Mouse (Mus musculus) embryonic facial prominence, embryonic 12.5 days (tissue): ENCODE measurements around the gene Tspan17. TPM values are rescaled to one million over a fixed set of nuclear protein-coding genes. Genes with fewer than 3 reads are reported as not detected.

Experiments used
- ATAC-seq: fragments of 200-750 bp; cut with Nextera tagmentation; 2 replicates; pipeline ENCODE4 v1.8.0; 2017; ENCODE audit not compliant: insufficient number of reproducible peaks, insufficient read depth, low FRiP score, low TSS enrichment
- H3K27ac ChIP-seq: fragments of 300-500 bp; sonication (generic); 2 replicates; pipeline ENCODE4 v1.5.1; 2016; ENCODE audit warnings: mild to moderate bottlenecking
- H3K27me3 ChIP-seq: fragments of 300-500 bp; sonication (generic); 2 replicates; pipeline ENCODE4 v1.6.1; 2016; ENCODE audit warnings: mild to moderate bottlenecking, moderate library complexity
- H3K36me3 ChIP-seq: fragments of 300-500 bp; sonication (generic); 2 replicates; pipeline ENCODE4 v1.6.1; 2016; ENCODE audit warnings: mild to moderate bottlenecking
- H3K4me1 ChIP-seq: fragments of 300-500 bp; sonication (generic); 2 replicates; pipeline ENCODE4 v1.6.1; 2016
- H3K4me2 ChIP-seq: fragments of 300-500 bp; sonication (generic); replicated peaks from 2 replicates; pipeline ENCODE4 v1.6.1; 2016; ENCODE audit warnings: mild to moderate bottlenecking, moderate library complexity
- H3K4me3 ChIP-seq: fragments of 300-500 bp; sonication (generic); 2 replicates; pipeline ENCODE4 v1.5.1; 2016; ENCODE audit warnings: mild to moderate bottlenecking
- H3K9ac ChIP-seq: fragments of 300-500 bp; sonication (generic); 2 replicates; pipeline ENCODE4 v1.6.1; 2016; ENCODE audit warnings: mild to moderate bottlenecking, moderate library complexity
- H3K9me3 ChIP-seq: fragments of 300-500 bp; sonication (generic); 2 replicates; pipeline ENCODE4 v1.6.1; 2016; ENCODE audit warnings: mild to moderate bottlenecking, moderate library complexity
- WGBS: fragments of 180-500 bp; shearing (Covaris S2); methylation state at CpG from one replicate; pipeline ENCODE4 v1.1.7; 2016; 5-methylcytosine and 5-hydroxymethylcytosine counted together
- polyA plus RNA-seq: library from polyadenylated mRNA; unstranded; fragments of >200 nt; fragmentation: Nextera tagmentation; extraction: Ambion mirVana; gene quantifications from 2 replicates; pipeline ENCODE4 v1.2.1, GENCODE M21; 2016

Gene Tspan17
- polyA plus RNA-seq, 1 experiment from 2014 or later: 9.9 TPM

DNA sequence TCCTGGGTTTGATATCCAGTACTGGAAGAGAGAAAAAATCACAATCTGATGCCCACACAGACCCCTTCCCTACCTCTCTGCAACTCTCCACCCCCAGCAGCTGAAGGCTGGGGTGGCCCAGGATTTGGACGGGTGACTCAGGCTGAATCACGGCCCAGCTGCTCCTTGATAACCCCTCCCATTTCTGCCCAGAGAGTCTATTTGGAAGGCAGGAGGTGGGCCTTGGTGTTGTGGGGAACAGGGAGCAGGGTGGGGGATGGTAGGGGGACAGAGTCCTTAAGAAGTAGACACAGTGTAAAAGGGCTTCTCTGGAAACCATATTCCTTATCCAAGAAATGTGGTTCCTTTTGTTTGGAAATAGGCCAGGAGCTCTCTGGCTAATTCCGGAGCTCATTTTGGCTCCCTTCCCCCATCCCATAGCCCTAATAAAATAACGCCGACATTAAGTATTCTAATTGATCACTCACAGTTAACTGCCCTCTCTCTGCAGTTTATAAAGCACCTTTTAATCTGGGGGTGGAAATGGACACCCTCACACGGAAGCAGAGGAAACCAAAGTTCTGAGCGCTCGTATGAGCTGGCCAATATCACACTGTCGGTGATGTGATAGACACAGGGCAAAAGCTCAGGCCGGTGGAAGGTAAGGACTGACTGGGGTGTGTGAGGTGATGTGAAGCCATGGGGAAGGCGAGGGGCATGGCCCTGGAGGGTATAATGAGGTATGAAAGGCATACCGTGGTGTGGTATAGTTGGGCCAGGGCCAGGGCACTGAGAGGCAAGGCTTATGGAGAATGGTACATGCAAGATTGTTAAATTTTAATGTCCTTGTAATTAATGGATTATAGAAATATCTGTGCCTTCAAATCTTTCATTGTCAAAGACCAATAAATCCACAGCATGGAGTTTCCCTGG is 34.8 kb upstream of the Tspan17 start:
- Histone ChIP-seq H3K4me1 (peaks cover 17% of the 10 kb centered on the region), H3K4me3 (no peak overlapping the region), H3K36me3 (no peaks in the 10 kb centered on the region), H3K27me3 (peaks cover 54% of the 10 kb centered on the region), H3K9me3 (no peaks in the 10 kb centered on the region), H3K27ac (no peak overlapping the region), H3K4me2 (no peak overlapping the region), H3K9ac (no peak overlapping the region)
- 45% methylated on average over 12 of the region's 12 CpGs for WGBS
- ATAC-seq: no peak

DNA sequence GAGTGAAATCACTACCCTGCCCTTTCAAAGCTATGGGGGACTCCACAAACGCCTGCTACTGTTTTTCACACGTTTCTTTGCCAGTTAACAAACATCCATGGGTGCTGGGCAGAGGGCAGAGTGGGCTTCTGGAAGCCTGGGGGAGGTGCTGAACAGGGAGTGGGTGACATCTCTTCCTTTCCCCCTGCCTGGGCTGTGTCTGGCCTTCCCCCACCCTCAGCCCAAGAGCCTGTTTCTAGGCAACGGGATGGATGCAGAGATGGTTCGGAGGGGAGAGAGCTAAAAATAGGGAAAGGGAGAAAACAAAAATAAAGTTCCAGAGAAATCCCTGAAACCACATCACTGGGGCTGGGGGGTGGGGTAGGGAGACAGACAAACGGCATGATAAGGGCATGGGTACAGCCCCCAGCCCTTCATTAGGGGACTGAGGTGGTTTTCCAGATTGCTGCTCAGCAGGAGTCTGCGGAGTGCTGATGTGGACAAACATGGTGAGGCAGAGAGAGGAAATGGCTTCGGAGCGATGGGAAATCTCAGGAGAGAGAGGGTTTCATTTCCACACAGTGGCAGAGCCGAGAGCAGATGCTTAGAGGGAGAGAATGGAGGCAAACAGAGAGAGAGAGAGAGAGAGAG is 33.9 kb upstream of the Tspan17 start:
- Histone ChIP-seq H3K4me2 (no peak overlapping the region), H3K4me1 (peaks cover 20% of the 10 kb centered on the region; the same call in 1 of the 2 replicates), H3K36me3 (no peaks in the 10 kb centered on the region), H3K27ac (no peak overlapping the region), H3K27me3 (peaks cover 54% of the 10 kb centered on the region), H3K4me3 (no peak overlapping the region), H3K9ac (no peak overlapping the region), H3K9me3 (no peaks in the 10 kb centered on the region)
- WGBS: 19% methylated on average over 9 of the region's 9 CpGs
- no peak for ATAC-seq

DNA sequence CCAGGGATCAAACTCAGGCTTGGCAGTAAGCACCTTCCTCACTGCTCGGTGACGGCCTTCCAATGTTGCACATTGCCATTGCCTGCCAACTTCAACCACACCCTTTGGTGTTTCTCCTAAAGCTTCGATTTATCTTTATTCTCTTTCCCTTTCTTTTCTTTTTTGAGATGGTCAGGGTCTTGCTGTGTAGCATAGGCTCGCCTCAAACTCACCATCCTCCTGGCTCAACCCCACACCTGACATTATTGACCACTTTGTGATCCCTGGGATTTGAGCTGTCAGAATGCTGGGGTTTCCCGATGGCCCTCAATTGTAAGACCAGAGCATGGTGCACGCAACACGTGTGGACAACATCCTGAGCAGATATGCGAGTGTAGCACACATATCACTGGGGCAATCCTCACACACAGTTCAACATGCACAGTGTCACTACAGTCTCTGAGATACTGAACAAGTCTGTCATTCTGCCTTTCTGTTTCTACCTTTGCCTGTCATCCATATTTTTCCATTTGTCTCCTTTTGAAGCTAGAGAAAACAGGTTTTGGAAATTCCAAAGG is 32.9 kb upstream of the Tspan17 start:
- Histone ChIP-seq H3K4me1 (peaks cover 21% of the 10 kb centered on the region; the same call in 1 of the 2 replicates), H3K27ac (no peak overlapping the region), H3K9ac (no peak overlapping the region), H3K4me3 (no peak overlapping the region), H3K27me3 (peaks cover 51% of the 10 kb centered on the region), H3K4me2 (no peak overlapping the region), H3K9me3 (no peaks in the 10 kb centered on the region), H3K36me3 (no peaks in the 10 kb centered on the region)
- 88% methylated on average over 8 of the region's 8 CpGs for WGBS
- no peak for ATAC-seq

DNA sequence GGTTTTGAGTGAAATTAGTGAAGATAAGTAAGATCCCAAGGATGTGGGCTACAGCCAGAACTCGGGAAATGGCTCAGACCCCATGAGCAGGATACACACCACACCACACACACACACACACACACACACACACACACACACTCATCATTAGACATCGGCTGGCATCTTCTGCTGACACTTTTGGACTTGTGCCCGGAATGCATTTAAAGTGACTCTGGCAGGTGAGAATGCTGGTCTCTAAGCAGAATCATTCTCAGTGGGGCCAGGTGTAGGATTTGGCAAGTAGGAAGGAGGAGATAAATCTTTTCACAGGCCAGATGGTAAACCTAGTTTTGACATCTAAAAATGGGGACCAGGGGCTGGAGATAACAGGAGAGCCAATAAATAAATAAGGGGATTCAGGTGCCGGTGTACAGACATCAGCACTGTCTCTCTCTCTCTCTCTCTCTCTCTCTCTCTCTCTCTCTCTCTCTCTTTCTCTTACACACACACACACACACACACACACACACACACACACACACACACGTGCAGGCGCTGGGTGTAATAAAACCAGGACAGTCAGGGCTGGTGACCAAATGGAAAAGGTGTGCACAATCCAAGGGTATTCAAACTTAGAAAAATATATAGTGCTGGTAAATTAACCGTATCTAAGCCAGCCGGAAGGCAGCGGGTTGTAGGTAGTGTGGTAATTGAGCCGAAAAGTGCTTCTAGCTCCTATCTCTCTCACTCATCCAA is 31.9 kb upstream of the Tspan17 start:
- Histone ChIP-seq H3K4me2 (peak overlapping the region; percentile 64), H3K4me1 (peaks cover 21% of the 10 kb centered on the region; the same call in 1 of the 2 replicates), H3K27me3 (peaks cover 50% of the 10 kb centered on the region), H3K4me3 (peak overlapping the region; percentile 35), H3K9me3 (no peaks in the 10 kb centered on the region), H3K9ac (no peak overlapping the region), H3K36me3 (no peaks in the 10 kb centered on the region), H3K27ac (0 out of 2 replicates have a peak overlapping the region, but pooled peaks have one; percentile 46)
- 48% methylated on average over 10 of the region's 10 CpGs for WGBS
- ATAC-seq: no peak

DNA sequence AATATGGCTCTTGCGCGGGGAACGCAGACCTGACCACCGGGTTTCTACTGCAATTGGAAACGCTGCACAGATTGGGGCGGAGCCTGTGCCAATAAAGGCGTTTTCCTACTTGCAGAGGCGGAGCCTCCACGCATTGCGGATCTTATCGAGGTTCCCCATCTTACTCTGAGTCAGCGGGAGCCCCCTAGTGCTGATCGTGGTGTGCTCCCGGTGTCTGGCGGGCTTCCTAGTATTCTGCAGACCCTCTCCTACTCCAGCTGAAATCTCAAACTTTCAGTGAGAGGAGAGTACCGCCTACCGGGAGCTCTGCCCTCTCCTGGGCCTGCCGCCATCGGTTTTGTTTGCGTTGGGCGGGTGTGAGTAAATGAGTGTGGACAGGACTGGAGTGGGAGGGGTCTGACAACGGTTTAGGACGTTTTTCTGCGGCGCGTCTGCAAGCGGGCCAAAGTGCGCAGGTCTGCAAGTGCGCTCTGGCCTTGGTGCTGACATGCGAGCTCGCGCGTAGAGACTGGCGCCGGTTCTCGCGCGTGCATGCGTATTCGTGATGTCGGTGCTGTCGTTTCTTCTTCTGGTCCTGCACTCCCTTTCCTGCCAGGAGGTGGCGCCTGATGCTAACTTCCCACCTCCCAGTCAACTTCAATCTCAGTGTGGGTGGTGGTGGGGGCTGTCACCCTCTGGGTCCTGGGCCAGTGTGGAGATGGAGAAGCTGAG is 31.0 kb upstream of the Tspan17 start:
- peaks cover 21% of the 10 kb centered on the region; the same call in 1 of the 2 replicates for H3K4me1 ChIP-seq
- H3K4me3 ChIP-seq: peak overlapping the region; percentile 35
- under 1% methylated on average over 43 of the region's 43 CpGs for WGBS
- ATAC-seq: peak; percentile 77
- H3K4me2 ChIP-seq: peak overlapping the region; percentile 64
- H3K9ac ChIP-seq: no peak overlapping the region
- peak overlapping the region; percentile 46; the same call in 1 of the 2 replicates for H3K27ac ChIP-seq
- H3K36me3 ChIP-seq: no peaks in the 10 kb centered on the region
- H3K27me3 ChIP-seq: peaks cover 53% of the 10 kb centered on the region
- H3K9me3 ChIP-seq: no peaks in the 10 kb centered on the region

DNA sequence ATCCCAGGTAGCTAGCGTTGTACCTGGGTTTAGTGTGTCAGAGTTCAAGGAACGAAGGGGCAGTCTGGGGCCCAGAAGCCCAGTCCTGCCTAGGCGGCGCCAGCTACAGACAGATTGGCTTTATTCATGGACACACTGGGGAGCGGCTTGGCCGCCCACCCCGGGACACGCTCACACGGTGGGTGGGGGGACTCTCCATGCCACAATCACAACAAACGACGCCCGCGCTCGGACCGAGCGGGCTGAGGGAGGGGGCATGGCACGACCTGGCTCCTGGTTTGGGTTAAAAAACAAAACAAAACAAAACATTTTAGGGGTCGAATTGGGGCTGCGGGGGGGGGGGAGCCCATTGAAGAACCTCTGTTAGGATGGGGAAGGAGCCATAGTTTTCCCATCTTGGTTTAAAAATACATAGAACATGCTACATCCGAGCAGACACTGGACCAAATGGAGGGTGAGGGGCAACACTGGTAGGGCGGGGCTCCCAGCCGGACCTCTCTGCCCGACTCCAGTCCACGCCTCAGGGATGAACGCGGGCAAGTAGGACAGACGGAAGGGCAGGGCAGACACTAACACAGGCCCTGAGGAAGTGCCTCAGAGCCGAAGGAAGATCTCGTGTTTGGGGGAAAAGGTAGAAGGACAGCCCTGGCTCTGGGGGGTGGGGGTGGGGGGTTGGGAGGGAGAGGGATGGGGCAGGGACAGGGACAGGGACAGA is 30.3 kb upstream of the Tspan17 start:
- peak; percentile 11; the same call in 1 of the 2 replicates for ATAC-seq
- Histone ChIP-seq H3K4me2 (peak overlapping the region; percentile 64), H3K9ac (no peak overlapping the region), H3K4me1 (peaks cover 21% of the 10 kb centered on the region; the same call in 1 of the 2 replicates), H3K9me3 (no peaks in the 10 kb centered on the region), H3K36me3 (no peaks in the 10 kb centered on the region), H3K27ac (no peak overlapping the region), H3K27me3 (peaks cover 54% of the 10 kb centered on the region), H3K4me3 (peak overlapping the region; percentile 35; the same call in 1 of the 2 replicates)
- whole genome bisulfite sequencing: under 1% methylated on average over 29 of the region's 29 CpGs

DNA sequence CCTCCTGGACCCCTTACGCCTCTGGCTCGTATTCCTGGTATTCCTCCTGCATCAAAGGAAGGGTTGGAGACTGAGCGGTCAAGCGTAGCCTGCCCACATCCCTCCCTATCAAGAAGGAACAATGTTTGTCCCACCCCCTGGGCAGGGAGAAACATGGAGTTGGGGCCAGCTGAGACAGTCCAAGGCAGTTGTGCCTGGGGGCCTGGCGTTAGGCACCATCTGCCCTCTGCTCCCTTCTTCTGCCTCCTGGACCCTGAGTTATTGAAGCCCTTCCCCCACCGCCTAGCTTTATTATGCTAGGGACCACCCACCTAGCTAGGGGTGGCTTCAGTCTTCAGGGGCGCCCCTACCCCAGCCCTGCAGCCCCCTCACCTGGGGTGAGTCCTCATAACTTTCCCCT is 29.7 kb upstream of the Tspan17 start:
- no peak overlapping the region for H3K9ac ChIP-seq
- 7% methylated on average over 7 of the region's 7 CpGs for WGBS
- H3K4me2 ChIP-seq: 0 out of 2 replicates have a peak overlapping the region, but pooled peaks have one; percentile 64
- no peaks in the 10 kb centered on the region for H3K9me3 ChIP-seq
- peaks cover 21% of the 10 kb centered on the region; the same call in 1 of the 2 replicates for H3K4me1 ChIP-seq
- no peak overlapping the region for H3K27ac ChIP-seq
- peaks cover 60% of the 10 kb centered on the region for H3K27me3 ChIP-seq
- no peaks in the 10 kb centered on the region for H3K36me3 ChIP-seq
- H3K4me3 ChIP-seq: no peak overlapping the region
- ATAC-seq: no peak

DNA sequence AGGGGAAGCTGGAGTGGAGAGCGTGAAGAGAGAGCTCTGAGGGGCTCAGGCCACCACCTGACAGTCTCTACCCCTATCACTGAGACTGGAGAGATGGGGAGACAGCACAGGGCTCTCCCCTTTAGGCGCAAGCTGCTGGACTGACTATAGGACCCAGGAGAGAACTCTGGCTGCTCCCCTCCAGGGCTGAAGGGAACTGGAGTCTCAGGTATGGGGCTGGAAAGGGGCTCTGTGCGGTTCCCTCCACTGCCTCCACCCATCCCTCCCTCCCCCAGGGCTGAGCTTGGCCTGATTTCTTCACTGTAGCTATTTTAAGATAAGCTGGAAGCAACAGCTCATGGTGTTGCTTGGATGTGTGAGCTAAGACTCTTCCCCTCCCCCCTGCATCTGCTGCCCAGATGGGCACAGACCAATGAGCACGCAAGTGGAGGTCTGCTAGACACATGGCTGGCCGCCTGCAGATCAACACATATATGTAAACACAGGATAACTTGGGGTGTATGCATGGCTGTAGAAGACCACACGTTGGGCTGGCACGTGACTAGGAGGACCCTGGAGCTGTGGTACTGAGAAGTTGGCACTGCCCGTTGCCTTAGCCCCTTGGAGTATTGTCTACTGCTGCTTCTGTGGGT is 28.9 kb upstream of the Tspan17 start:
- Histone ChIP-seq H3K4me3 (no peak overlapping the region), H3K27me3 (peaks cover 65% of the 10 kb centered on the region), H3K9me3 (no peaks in the 10 kb centered on the region), H3K27ac (no peak overlapping the region), H3K4me2 (no peak overlapping the region), H3K4me1 (peaks cover 21% of the 10 kb centered on the region; the same call in 1 of the 2 replicates), H3K36me3 (no peaks in the 10 kb centered on the region), H3K9ac (no peak overlapping the region)
- no peak for ATAC-seq
- WGBS: 41% methylated on average over 8 of the region's 8 CpGs

DNA sequence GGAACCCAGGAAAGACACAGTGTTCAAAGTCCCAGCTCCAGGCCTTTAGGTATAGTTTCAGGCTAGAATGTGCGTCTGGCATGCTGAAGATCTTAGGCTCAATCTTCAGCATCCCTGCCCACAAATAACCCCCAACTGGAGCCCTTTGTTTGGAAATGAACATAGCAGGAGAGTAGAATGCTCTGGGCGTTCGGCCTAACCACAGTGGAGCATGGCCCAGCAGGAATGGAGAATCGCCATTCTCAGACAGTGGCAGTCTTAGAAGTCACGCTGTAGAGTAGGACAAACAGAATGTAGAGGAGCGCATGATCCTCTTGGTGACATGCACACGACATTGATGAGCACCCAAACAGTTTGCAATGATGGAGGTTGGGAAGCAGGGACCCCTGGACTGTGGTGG is 28.3 kb upstream of the Tspan17 start:
- no peak overlapping the region for H3K4me3 ChIP-seq
- H3K9ac ChIP-seq: no peak overlapping the region
- H3K27ac ChIP-seq: no peak overlapping the region
- H3K36me3 ChIP-seq: no peaks in the 10 kb centered on the region
- peaks cover 26% of the 10 kb centered on the region for H3K4me1 ChIP-seq
- no peak overlapping the region for H3K4me2 ChIP-seq
- H3K9me3 ChIP-seq: no peaks in the 10 kb centered on the region
- ATAC-seq: no peak
- peaks cover 67% of the 10 kb centered on the region for H3K27me3 ChIP-seq
- WGBS: 78% methylated on average over 7 of the region's 7 CpGs
